Mouse (Mus musculus): ENCODE measurements around the gene Spdye4c. TPM values are rescaled to one million over a fixed set of nuclear protein-coding genes. Genes with fewer than 3 reads are reported as not detected.

Gene Spdye4c
- total and polyA plus RNA-seq, 3 experiments: not detected

- H3K4me3 ChIP-seq (ENCODE audit: low read depth, low read length): no peak overlapping the region
- no peak for ATAC-seq (ENCODE audit: extremely low read depth, insufficient number of reproducible peaks, low FRiP score, poor library complexity, severe bottlenecking)
Measured at GRCm38 (mm10) chr2:128549561-128549960, 41.4 kb upstream of the Spdye4c start.

GRCm38 (mm10) chr2:128549963-128550362, 41.0 kb upstream of the Spdye4c start:
- H3K27me3 ChIP-seq (ENCODE audit: insufficient read depth, low read length): peaks cover 11% of the 10 kb centered on the region
- H3K9me3 ChIP-seq (replicated peaks): no peaks in the 10 kb centered on the region
- no peak for TF ChIP-seq CTCF (IDR thresholded peaks at IDR 0.05; ENCODE audit: low read depth, low read length)
- no peaks in the 10 kb centered on the region for H3K4me1 ChIP-seq (ENCODE audit: insufficient read depth, low read depth, low read length)
- DNase-seq (ENCODE audit: low spot score) (no peak), ATAC-seq (ENCODE audit: extremely low read depth, insufficient number of reproducible peaks, low FRiP score, poor library complexity, severe bottlenecking) (no peak)
- H3K36me3 ChIP-seq (replicated peaks): no peaks in the 10 kb centered on the region
- no peak overlapping the region for H3K4me3 ChIP-seq (ENCODE audit: low read depth, low read length)

More at GRCm38 (mm10) chr2:128549561-128549960, 41.4 kb upstream of the Spdye4c start:
- no peak for TF ChIP-seq CTCF (IDR thresholded peaks at IDR 0.05; ENCODE audit: low read depth, low read length)
- TF ChIP-seq GATA2 (IDR thresholded peaks at IDR 0.05; ENCODE audit: borderline replicate concordance, low read depth, low read length): no peak
- no peak for TF ChIP-seq GATA1 (IDR thresholded peaks at IDR 0.05; ENCODE audit: borderline replicate concordance, low read length)
- no peak for TF ChIP-seq POLR2AphosphoS5 (IDR thresholded peaks at IDR 0.05; ENCODE audit: insufficient replicate concordance, low read depth, low read length)
- no peak for TF ChIP-seq TAL1 (conservative IDR thresholded peaks at IDR 0.05; ENCODE audit: low read depth, low read length)
- no peaks in the 10 kb centered on the region for H3K36me3 ChIP-seq (replicated peaks)
- peaks cover 11% of the 10 kb centered on the region for H3K27me3 ChIP-seq (ENCODE audit: insufficient read depth, low read length)
- H3K4me1 ChIP-seq (ENCODE audit: insufficient read depth, low read depth, low read length): no peaks in the 10 kb centered on the region
- no peaks in the 10 kb centered on the region for H3K9me3 ChIP-seq (replicated peaks)
- no peak for DNase-seq (ENCODE audit: low spot score)

- H3K9me3 ChIP-seq (replicated peaks): no peaks in the 10 kb centered on the region
- no peak for TF ChIP-seq GATA1 (IDR thresholded peaks at IDR 0.05; ENCODE audit: borderline replicate concordance, low read length)
- no peak for TF ChIP-seq TAL1 (conservative IDR thresholded peaks at IDR 0.05; ENCODE audit: low read depth, low read length)
- no peak for TF ChIP-seq CTCF (IDR thresholded peaks at IDR 0.05; ENCODE audit: low read depth, low read length)
- no peak for TF ChIP-seq GATA2 (IDR thresholded peaks at IDR 0.05; ENCODE audit: borderline replicate concordance, low read depth, low read length)
- no peak for TF ChIP-seq POLR2AphosphoS5 (IDR thresholded peaks at IDR 0.05; ENCODE audit: insufficient replicate concordance, low read depth, low read length)
- H3K4me3 ChIP-seq (ENCODE audit: low read depth, low read length): no peak overlapping the region
- DNase-seq (ENCODE audit: low spot score) (no peak), ATAC-seq (ENCODE audit: extremely low read depth, insufficient number of reproducible peaks, low FRiP score, poor library complexity, severe bottlenecking) (no peak)
- H3K36me3 ChIP-seq (replicated peaks): no peaks in the 10 kb centered on the region
- peaks cover 8% of the 10 kb centered on the region for H3K27me3 ChIP-seq (ENCODE audit: insufficient read depth, low read length)
- no peaks in the 10 kb centered on the region for H3K4me1 ChIP-seq (ENCODE audit: insufficient read depth, low read depth, low read length)
Measured at GRCm38 (mm10) chr2:128552080-128552791, 38.8 kb upstream of the Spdye4c start.

- TF ChIP-seq CTCF (IDR thresholded peaks at IDR 0.05; ENCODE audit: low read depth, low read length) (no peak), GATA1 (IDR thresholded peaks at IDR 0.05; ENCODE audit: borderline replicate concordance, low read length) (no peak), GATA2 (IDR thresholded peaks at IDR 0.05; ENCODE audit: borderline replicate concordance, low read depth, low read length) (no peak), TAL1 (conservative IDR thresholded peaks at IDR 0.05; ENCODE audit: low read depth, low read length) (no peak), POLR2AphosphoS5 (IDR thresholded peaks at IDR 0.05; ENCODE audit: insufficient replicate concordance, low read depth, low read length) (no peak)
- Histone ChIP-seq H3K4me3 (ENCODE audit: low read depth, low read length) (no peak overlapping the region), H3K36me3 (replicated peaks) (no peaks in the 10 kb centered on the region), H3K4me1 (ENCODE audit: insufficient read depth, low read depth, low read length) (no peaks in the 10 kb centered on the region), H3K27me3 (ENCODE audit: insufficient read depth, low read length) (peaks cover 8% of the 10 kb centered on the region), H3K9me3 (replicated peaks) (no peaks in the 10 kb centered on the region)
- no peak for DNase-seq (ENCODE audit: low spot score)
- ATAC-seq (ENCODE audit: extremely low read depth, insufficient number of reproducible peaks, low FRiP score, poor library complexity, severe bottlenecking): no peak
Measured at GRCm38 (mm10) chr2:128552798-128553720, 38.0 kb upstream of the Spdye4c start.

- Histone ChIP-seq H3K4me3 (ENCODE audit: low read depth, low read length) (no peak overlapping the region), H3K36me3 (replicated peaks) (no peaks in the 10 kb centered on the region), H3K4me1 (ENCODE audit: insufficient read depth, low read depth, low read length) (no peaks in the 10 kb centered on the region), H3K9me3 (replicated peaks) (no peaks in the 10 kb centered on the region), H3K27me3 (ENCODE audit: insufficient read depth, low read length) (peaks cover 7% of the 10 kb centered on the region)
- ATAC-seq (ENCODE audit: extremely low read depth, insufficient number of reproducible peaks, low FRiP score, poor library complexity, severe bottlenecking) (no peak), DNase-seq (ENCODE audit: low spot score) (no peak)
- TF ChIP-seq GATA1 (IDR thresholded peaks at IDR 0.05; ENCODE audit: borderline replicate concordance, low read length) (no peak), CTCF (IDR thresholded peaks at IDR 0.05; ENCODE audit: low read depth, low read length) (no peak), GATA2 (IDR thresholded peaks at IDR 0.05; ENCODE audit: borderline replicate concordance, low read depth, low read length) (no peak), TAL1 (conservative IDR thresholded peaks at IDR 0.05; ENCODE audit: low read depth, low read length) (no peak), POLR2AphosphoS5 (IDR thresholded peaks at IDR 0.05; ENCODE audit: insufficient replicate concordance, low read depth, low read length) (no peak)
Measured at GRCm38 (mm10) chr2:128555082-128555481, 35.9 kb upstream of the Spdye4c start.

GRCm38 (mm10) chr2:128564195-128564594, 26.8 kb upstream of the Spdye4c start:
- Histone ChIP-seq H3K4me3 (ENCODE audit: low read depth, low read length) (no peak overlapping the region), H3K36me3 (replicated peaks) (no peaks in the 10 kb centered on the region), H3K4me1 (ENCODE audit: insufficient read depth, low read depth, low read length) (no peaks in the 10 kb centered on the region), H3K9me3 (replicated peaks) (no peaks in the 10 kb centered on the region), H3K27me3 (ENCODE audit: insufficient read depth, low read length) (peaks cover 5% of the 10 kb centered on the region; the same call in 1 of the 2 replicates)
- no peak for TF ChIP-seq GATA2 (IDR thresholded peaks at IDR 0.05; ENCODE audit: borderline replicate concordance, low read depth, low read length)
- no peak for TF ChIP-seq TAL1 (conservative IDR thresholded peaks at IDR 0.05; ENCODE audit: low read depth, low read length)
- no peak for TF ChIP-seq POLR2AphosphoS5 (IDR thresholded peaks at IDR 0.05; ENCODE audit: insufficient replicate concordance, low read depth, low read length)
- TF ChIP-seq GATA1 (IDR thresholded peaks at IDR 0.05; ENCODE audit: borderline replicate concordance, low read length): no peak
- TF ChIP-seq CTCF (IDR thresholded peaks at IDR 0.05; ENCODE audit: low read depth, low read length): no peak
- ATAC-seq (ENCODE audit: extremely low read depth, insufficient number of reproducible peaks, low FRiP score, poor library complexity, severe bottlenecking) (no peak), DNase-seq (ENCODE audit: low spot score) (no peak)

Data from G1E (cell line).